Mouse (Mus musculus): ENCODE results near the gene Calhm3.
"Not testable (repeated sequence)": the region's sequence is repeated elsewhere in the genome, so short reads cannot be mapped to it uniquely, and the experiment has no call there.

DNA sequence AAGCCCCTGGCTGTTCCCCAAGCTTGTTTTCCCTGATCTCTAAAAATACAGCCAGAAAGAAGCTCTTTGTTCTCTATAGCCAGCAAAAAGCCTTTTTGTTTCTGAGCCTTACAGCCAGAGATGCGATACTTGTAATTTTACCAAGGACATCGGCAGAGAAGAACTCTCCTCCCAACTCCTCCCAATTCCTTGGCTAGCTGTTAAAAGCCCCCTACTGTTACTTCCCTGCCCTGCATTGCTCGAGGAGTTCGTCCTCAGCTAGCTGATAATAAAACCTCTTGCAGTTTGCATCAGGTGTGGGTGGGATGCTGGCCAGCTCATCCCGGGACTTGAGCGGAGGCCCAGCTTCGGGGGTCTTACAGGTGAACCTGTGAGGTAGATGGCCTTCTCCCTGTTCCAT is 18.0 kb downstream of the Calhm3 start:
- TF ChIP-seq CTCF (IDR thresholded peaks at IDR 0.05; ENCODE audit: low read depth, low read length); TAL1 (conservative IDR thresholded peaks at IDR 0.05; ENCODE audit: low read depth, low read length); GATA1 (IDR thresholded peaks at IDR 0.05; ENCODE audit: borderline replicate concordance, low read length); POLR2AphosphoS5 (IDR thresholded peaks at IDR 0.05; ENCODE audit: insufficient replicate concordance, low read depth, low read length); GATA2 (IDR thresholded peaks at IDR 0.05; ENCODE audit: borderline replicate concordance, low read depth, low read length): not testable (repeated sequence)

Data from G1E (cell line).